Mouse (Mus musculus) CH12.LX (cell line): ENCODE measurements at regions not wholly inside any gene's neighbourhood (a gene's known extent, or its start where the extent isn't known, plus 50 kb on each side); places are given as distances from the start of the nearest gene placed in this dataset.

ENCODE experiments used
- DNase-seq: peaks from one replicate; pipeline ENCODE4 v3.0.0-alpha.2; 2013; ENCODE audit errors: extremely low read depth
- H3K27ac ChIP-seq: 2 replicates; pipeline ENCODE4 v1.5.1; 2012; ENCODE audit warnings: low read depth, mild to moderate bottlenecking, control low read depth, moderate library complexity; ENCODE audit not compliant: insufficient read depth
- H3K27me3 ChIP-seq: replicated peaks from 2 replicates; pipeline ENCODE3; 2012; ENCODE audit warnings: inconsistent platforms
- H3K36me3 ChIP-seq, 2 experiments: replicated peaks in 1 of 2; 2 replicates each; pipeline versions ENCODE3 to v1.6.1; 2012; ENCODE audit warnings: inconsistent platforms in 1 of 2, low read length in 1 of 2, mild to moderate bottlenecking in 1 of 2, mixed read lengths in 1 of 2, moderate library complexity in 1 of 2; ENCODE audit not compliant: control insufficient read depth in 1 of 2, insufficient read depth in 1 of 2
- H3K4me1 ChIP-seq, 2 experiments: 2 replicates each; pipeline ENCODE4 v1.6.1; 2012; ENCODE audit warnings: inconsistent platforms in 1 of 2, moderate library complexity in 1 of 2; ENCODE audit not compliant: insufficient read depth in 2 of 2, control insufficient read depth in 1 of 2
- H3K4me2 ChIP-seq: 2 replicates; pipeline ENCODE4 v1.6.1; 2012; ENCODE audit warnings: low read depth, mild to moderate bottlenecking, control low read depth; ENCODE audit not compliant: poor library complexity, insufficient read depth, severe bottlenecking
- H3K4me3 ChIP-seq, 3 experiments: fragments of 150-350 bp in 1 of 3; sonication (generic) in 1 of 3; replicated peaks in 1 of 3; 2 replicates each; pipeline versions ENCODE3 to v1.5.1; 2011 to 2012; ENCODE audit warnings: low read depth in 2 of 3, low read length in 2 of 3, mild to moderate bottlenecking in 2 of 3, moderate library complexity in 2 of 3, control low read depth in 1 of 3, improper control_type of control experiment in 1 of 3, inconsistent platforms in 1 of 3, mixed read lengths in 1 of 3; ENCODE audit not compliant: poor library complexity in 1 of 3
- H3K79me2 ChIP-seq: replicated peaks from 2 replicates; pipeline ENCODE4 v1.6.1; 2012; ENCODE audit warnings: mild to moderate bottlenecking, moderate library complexity; ENCODE audit not compliant: control insufficient read depth, poor library complexity, insufficient read depth, severe bottlenecking; ENCODE audit errors: extremely low read depth
- H3K9ac ChIP-seq: 2 replicates; pipeline ENCODE4 v1.6.1; 2012; ENCODE audit warnings: low read depth, mild to moderate bottlenecking, control low read depth, moderate library complexity; ENCODE audit not compliant: insufficient read depth
- H3K9me3 ChIP-seq: replicated peaks from 2 replicates; pipeline ENCODE3; 2012; ENCODE audit warnings: low read length, inconsistent platforms, mixed read lengths
- BHLHE40 ChIP-seq: IDR thresholded peaks from 2 replicates; pipeline ENCODE4 v1.6.1; 2011; ENCODE audit warnings: mild to moderate bottlenecking, low read depth, low read length, improper control_type of control experiment
- CHD1 ChIP-seq: IDR thresholded peaks from 2 replicates; pipeline ENCODE4 v1.6.1; 2012; ENCODE audit warnings: low read depth, low read length, improper control_type of control experiment, inconsistent platforms
- CHD2 ChIP-seq: IDR thresholded peaks from 2 replicates; pipeline ENCODE4 v1.6.1; 2011; ENCODE audit warnings: low read length, improper control_type of control experiment
- E2F4 ChIP-seq: IDR thresholded peaks from 2 replicates; pipeline ENCODE4 v1.6.1; 2011; ENCODE audit warnings: low read depth, low read length, improper control_type of control experiment; ENCODE audit not compliant: insufficient replicate concordance
- EP300 ChIP-seq: IDR thresholded peaks from 2 replicates; pipeline ENCODE4 v1.6.1; 2011; ENCODE audit warnings: low read length, improper control_type of control experiment
- MAFK ChIP-seq: IDR thresholded peaks from 2 replicates; pipeline ENCODE4 v1.6.1; 2011; ENCODE audit warnings: low read length, improper control_type of control experiment; ENCODE audit not compliant: insufficient replicate concordance
- MAX ChIP-seq: IDR thresholded peaks from 2 replicates; pipeline ENCODE4 v1.6.1; 2011; ENCODE audit warnings: low read length, improper control_type of control experiment
- MAZ ChIP-seq: IDR thresholded peaks from 2 replicates; pipeline ENCODE4 v1.6.1; 2012; ENCODE audit warnings: low read depth, mild to moderate bottlenecking, inconsistent platforms, low read length, improper control_type of control experiment, moderate library complexity
- MEF2A ChIP-seq: IDR thresholded peaks from 2 replicates; pipeline ENCODE4 v1.6.1; 2014; ENCODE audit warnings: low read depth, mild to moderate bottlenecking, inconsistent platforms, low read length, improper control_type of control experiment, borderline replicate concordance
- MXI1 ChIP-seq: IDR thresholded peaks from 2 replicates; pipeline ENCODE4 v1.6.1; 2011; ENCODE audit warnings: mild to moderate bottlenecking, low read depth, low read length, improper control_type of control experiment
- NRF1 ChIP-seq: IDR thresholded peaks from 2 replicates; pipeline ENCODE4 v1.6.1; 2014; ENCODE audit warnings: low read depth, mild to moderate bottlenecking, inconsistent platforms, low read length, improper control_type of control experiment, moderate library complexity
- PAX5 ChIP-seq: IDR thresholded peaks from 2 replicates; pipeline ENCODE4 v1.6.1; 2012; ENCODE audit warnings: low read length, inconsistent platforms, mixed read lengths
- RAD21 ChIP-seq: IDR thresholded peaks from 2 replicates; pipeline ENCODE4 v1.6.1; 2011; ENCODE audit warnings: low read depth, mild to moderate bottlenecking, low read length, improper control_type of control experiment, moderate library complexity
- SIN3A ChIP-seq: IDR thresholded peaks from 2 replicates; pipeline ENCODE4 v1.6.1; 2012; ENCODE audit warnings: low read length, improper control_type of control experiment, inconsistent platforms
- SMC3 ChIP-seq: IDR thresholded peaks from 2 replicates; pipeline ENCODE4 v1.6.1; 2011; ENCODE audit warnings: low read depth, low read length, improper control_type of control experiment
- TBP ChIP-seq: conservative IDR thresholded peaks from 2 replicates; pipeline ENCODE4 v1.6.1; 2011; ENCODE audit warnings: low read depth, low read length, improper control_type of control experiment
- TCF12 ChIP-seq: IDR thresholded peaks from 2 replicates; pipeline ENCODE4 v1.6.1; 2014; ENCODE audit warnings: low read depth, mild to moderate bottlenecking, inconsistent platforms, low read length, improper control_type of control experiment
- USF1 ChIP-seq: IDR thresholded peaks from 2 replicates; pipeline ENCODE4 v1.6.1; 2014; ENCODE audit warnings: low read depth, mild to moderate bottlenecking, inconsistent platforms, low read length, improper control_type of control experiment
- ZC3H11A ChIP-seq: IDR thresholded peaks from 2 replicates; pipeline ENCODE4 v1.6.1; 2012; ENCODE audit warnings: low read depth, mild to moderate bottlenecking, inconsistent platforms, low read length, improper control_type of control experiment
- ZMIZ1 ChIP-seq: IDR thresholded peaks from 2 replicates; pipeline ENCODE4 v1.6.1; 2012; ENCODE audit warnings: low read depth, mild to moderate bottlenecking, inconsistent platforms, low read length, improper control_type of control experiment
- dilution Hi-C: fragments of 300-500 bp; cut with MboI; formaldehyde crosslinking; loops from 2 replicates; pipeline ENCODE4 v1.14.3; 2020; ENCODE audit warnings: low sequenced_read_pairs; ENCODE audit not compliant: extremely low pct_unique_long_range_greater_than_20kb, extremely low pct_ligation_motif_present
- in situ Hi-C: fragments of 300-500 bp; cut with MboI; formaldehyde crosslinking; loops from 3 replicates; pipeline ENCODE4 v1.14.3; 2019; ENCODE audit warnings: low sequenced_read_pairs, low pct_ligation_motif_present, low pct_unique_long_range_greater_than_20kb, mixed read lengths

GRCm38 (mm10) chr4:106096130-106096529 is 219.9 kb upstream of the Usp24 start:
- in situ Hi-C loops, result no loop called here
- dilution Hi-C loops, result no loop called here
- peaks cover 49% of the 10 kb centered on the region for H3K27me3 ChIP-seq
- H3K36me3 ChIP-seq, result no peaks in the 10 kb centered on the region
- H3K4me1 ChIP-seq, result no peaks in the 10 kb centered on the region
- TF ChIP-seq MEF2A (no peak), SMC3 (no peak), RAD21 (no peak), ZMIZ1 (no peak), CHD2 (no peak), CHD1 (no peak), PAX5 (no peak), MAX (no peak), MXI1 (no peak), ZC3H11A (no peak), E2F4 (no peak), TCF12 (no peak)
- H3K9ac ChIP-seq, result no peak overlapping the region
- no peak overlapping the region for H3K4me3 ChIP-seq
- no peak for DNase-seq
- H3K79me2 ChIP-seq, result no peaks in the 10 kb centered on the region
- H3K27ac ChIP-seq, result no peak overlapping the region
- no peak overlapping the region for H3K4me2 ChIP-seq
- no peaks in the 10 kb centered on the region for H3K9me3 ChIP-seq

- Histone ChIP-seq H3K9me3 (no peaks in the 10 kb centered on the region), H3K4me2 (no peak overlapping the region), H3K79me2 (no peaks in the 10 kb centered on the region), H3K9ac (no peak overlapping the region), H3K27me3 (peaks cover 54% of the 10 kb centered on the region), H3K36me3 (no peaks in the 10 kb centered on the region), H3K4me3 (no peak overlapping the region)
- DNase-seq, result no peak
- no peak for TF ChIP-seq USF1
- TF ChIP-seq TBP, result no peak
- TF ChIP-seq MAFK, result no peak
- TF ChIP-seq EP300, result no peak
- TF ChIP-seq BHLHE40, result no peak
- no peak for TF ChIP-seq MAZ
- TF ChIP-seq NRF1, result no peak
- TF ChIP-seq TCF12, result no peak
- no peak for TF ChIP-seq MAX
- TF ChIP-seq E2F4, result no peak
- no peak for TF ChIP-seq SIN3A
- TF ChIP-seq, all 38 proteins: peak for 0
- Histone ChIP-seq H3K4me1 (no peaks in the 10 kb centered on the region), H3K27ac (no peak overlapping the region)
- dilution Hi-C loops, result no loop called here
- in situ Hi-C loops, result no loop called here
These were observed 218.2 kb upstream of the Usp24 start for GRCm38 (mm10) chr4:106097846-106098245.
